Mouse (Mus musculus): ENCODE measurements at regions not wholly inside any gene's neighbourhood (a gene's known extent, or its start where the extent isn't known, plus 50 kb on each side); places are given as distances from the start of the nearest gene placed in this dataset.

DNA sequence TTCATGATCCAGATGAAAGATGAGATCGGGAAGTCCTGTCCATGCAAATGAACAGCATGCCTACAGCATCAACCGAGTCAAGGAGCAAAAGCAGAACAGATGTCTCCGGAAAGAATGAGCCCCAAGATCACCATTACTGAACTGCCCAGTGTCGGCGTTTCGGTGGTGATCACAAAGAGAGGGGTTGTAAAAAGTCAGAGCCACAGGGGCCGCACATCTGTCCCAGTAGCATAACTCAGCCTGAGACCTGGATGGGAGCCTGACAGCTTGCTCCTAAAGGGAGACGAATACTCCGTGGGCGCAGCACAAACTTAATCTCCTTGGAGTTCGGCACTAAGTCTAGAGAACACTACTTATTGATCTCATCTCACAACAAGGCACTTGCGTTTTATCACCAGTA, 151.3 kb upstream of the Trhde start:
- no peak for TF ChIP-seq CTCF (conservative IDR thresholded peaks at IDR 0.05; ENCODE audit: low read length)
- no peak for TF ChIP-seq POU5F1 (IDR thresholded peaks at IDR 0.05; ENCODE audit: borderline replicate concordance, low read length)

Measured in E14TG2a.4 (cell line).